Mouse (Mus musculus) CH12.LX (cell line): ENCODE results near the gene Pef1.

Experiments used
- CHD2 ChIP-seq: IDR thresholded peaks from 2 replicates; pipeline ENCODE4 v1.6.1; 2011; ENCODE audit warnings: low read length, improper control_type of control experiment
- CTCF ChIP-seq, 2 experiments: IDR thresholded peaks in 1 of 2; conservative IDR thresholded peaks in 1 of 2; 2 replicates each; pipeline ENCODE4 v1.5.1; 2011 to 2012; ENCODE audit warnings: low read depth in 2 of 2, low read length in 2 of 2, improper control_type of control experiment in 1 of 2, inconsistent platforms in 1 of 2, mild to moderate bottlenecking in 1 of 2, moderate library complexity in 1 of 2
- E2F4 ChIP-seq: IDR thresholded peaks from 2 replicates; pipeline ENCODE4 v1.6.1; 2011; ENCODE audit warnings: low read depth, low read length, improper control_type of control experiment; ENCODE audit not compliant: insufficient replicate concordance
- EP300 ChIP-seq: IDR thresholded peaks from 2 replicates; pipeline ENCODE4 v1.6.1; 2011; ENCODE audit warnings: low read length, improper control_type of control experiment
- HCFC1 ChIP-seq: IDR thresholded peaks from 2 replicates; pipeline ENCODE4 v1.6.1; 2012; ENCODE audit warnings: low read depth, mild to moderate bottlenecking, inconsistent platforms, low read length, improper control_type of control experiment
- MAFK ChIP-seq: IDR thresholded peaks from 2 replicates; pipeline ENCODE4 v1.6.1; 2011; ENCODE audit warnings: low read length, improper control_type of control experiment; ENCODE audit not compliant: insufficient replicate concordance
- MEF2A ChIP-seq: IDR thresholded peaks from 2 replicates; pipeline ENCODE4 v1.6.1; 2014; ENCODE audit warnings: low read depth, mild to moderate bottlenecking, inconsistent platforms, low read length, improper control_type of control experiment, borderline replicate concordance
- MYC ChIP-seq: IDR thresholded peaks from 2 replicates; pipeline ENCODE4 v1.6.1; 2011; ENCODE audit warnings: low read depth, mild to moderate bottlenecking, improper control_type of control experiment, low read length
- POLR2A ChIP-seq: IDR thresholded peaks from 2 replicates; pipeline ENCODE4 v1.6.1; 2011; ENCODE audit warnings: low read depth, mild to moderate bottlenecking, improper control_type of control experiment, low read length
- SMC3 ChIP-seq: IDR thresholded peaks from 2 replicates; pipeline ENCODE4 v1.6.1; 2011; ENCODE audit warnings: low read depth, low read length, improper control_type of control experiment
- TBP ChIP-seq: conservative IDR thresholded peaks from 2 replicates; pipeline ENCODE4 v1.6.1; 2011; ENCODE audit warnings: low read depth, low read length, improper control_type of control experiment
- TCF12 ChIP-seq: IDR thresholded peaks from 2 replicates; pipeline ENCODE4 v1.6.1; 2014; ENCODE audit warnings: low read depth, mild to moderate bottlenecking, inconsistent platforms, low read length, improper control_type of control experiment
- UBTF ChIP-seq: IDR thresholded peaks from 2 replicates; pipeline ENCODE4 v1.6.1; 2012; ENCODE audit warnings: low read depth, mild to moderate bottlenecking, inconsistent platforms, low read length, improper control_type of control experiment, moderate library complexity

DNA sequence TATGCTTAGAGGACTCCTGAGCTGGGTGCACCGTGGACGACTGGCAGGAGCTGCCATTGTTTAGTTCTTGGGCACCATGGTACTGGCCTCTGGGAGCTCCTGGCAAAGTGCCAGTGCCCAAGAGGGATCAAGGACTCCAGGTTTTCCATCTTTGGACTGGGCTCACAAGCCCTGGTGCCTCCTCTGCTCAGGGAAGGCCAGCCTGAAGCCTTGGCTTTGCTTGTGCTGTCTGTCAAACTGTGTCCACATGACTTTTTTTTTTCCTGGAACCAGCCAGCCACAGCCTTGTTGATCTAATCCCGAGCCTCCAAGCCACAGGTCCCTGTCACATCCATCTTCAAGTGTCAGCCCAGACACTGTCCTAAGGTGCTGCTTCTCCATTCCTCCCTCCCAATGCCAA is 39.4 kb downstream of the Pef1 start:
- TF ChIP-seq SMC3 (no peak), MYC (no peak), CTCF (conservative IDR thresholded peaks at IDR 0.05 in 1 of 2, IDR thresholded peaks at IDR 0.05 in 1 of 2; ENCODE audit: low read depth in 2 of 2, low read length in 2 of 2) (no peak), CHD2 (no peak), POLR2A (no peak), TCF12 (no peak), HCFC1 (no peak), EP300 (no peak), TBP (no peak), E2F4 (no peak), MEF2A (no peak), UBTF (no peak), MAFK (no peak)
